Mouse (Mus musculus): ENCODE data around the gene Il12rb1. TPM values are rescaled to one million over a fixed set of nuclear protein-coding genes. Genes with fewer than 3 reads are reported as not detected.
A peak's percentile ranks its signal among the peaks of the same experiment; 100 is the strongest.

The Il12rb1 gene
- total RNA-seq, 2 experiments from 2014 or later, result not detected

DNA sequence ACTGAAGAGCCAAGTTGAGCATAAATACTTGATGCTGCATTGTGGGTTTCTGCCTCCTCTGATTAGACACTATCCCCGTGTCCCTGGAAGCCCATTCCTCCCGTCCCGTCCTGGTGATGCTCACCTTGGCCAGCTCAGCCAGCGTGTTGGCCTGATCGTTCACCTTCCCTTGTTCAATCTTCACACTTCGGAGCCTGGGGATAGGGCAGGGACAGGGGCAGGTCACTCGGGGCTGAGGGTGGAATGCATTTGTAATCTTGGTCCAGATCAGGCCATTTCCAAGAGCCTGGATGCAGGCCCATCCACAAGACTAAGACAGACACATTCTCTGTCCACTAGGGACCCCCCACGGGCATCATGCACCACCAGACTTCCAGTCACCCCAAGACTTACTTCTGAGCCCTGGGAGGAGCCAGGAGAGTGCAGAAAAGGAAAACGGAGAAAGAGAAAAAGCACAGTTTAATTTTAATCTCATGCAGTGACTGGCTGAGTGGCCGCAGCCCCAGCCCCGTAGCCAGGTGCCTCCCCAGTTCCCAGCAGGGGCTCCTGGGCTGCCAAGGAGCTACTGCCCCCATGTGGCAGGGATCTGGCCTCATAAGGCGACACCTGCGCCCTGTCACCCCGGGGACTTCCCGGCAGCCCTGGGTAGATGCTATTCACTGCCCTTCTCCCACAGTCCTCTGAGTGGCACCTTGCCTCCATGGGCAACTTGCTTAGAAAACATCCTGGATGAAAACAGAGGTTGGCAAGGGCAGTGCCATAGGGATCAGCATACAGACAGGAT is 38.3 kb downstream of the Il12rb1 start:
- no peak for DNase-seq (ENCODE audit: low spot score in 2 of 2)

DNA sequence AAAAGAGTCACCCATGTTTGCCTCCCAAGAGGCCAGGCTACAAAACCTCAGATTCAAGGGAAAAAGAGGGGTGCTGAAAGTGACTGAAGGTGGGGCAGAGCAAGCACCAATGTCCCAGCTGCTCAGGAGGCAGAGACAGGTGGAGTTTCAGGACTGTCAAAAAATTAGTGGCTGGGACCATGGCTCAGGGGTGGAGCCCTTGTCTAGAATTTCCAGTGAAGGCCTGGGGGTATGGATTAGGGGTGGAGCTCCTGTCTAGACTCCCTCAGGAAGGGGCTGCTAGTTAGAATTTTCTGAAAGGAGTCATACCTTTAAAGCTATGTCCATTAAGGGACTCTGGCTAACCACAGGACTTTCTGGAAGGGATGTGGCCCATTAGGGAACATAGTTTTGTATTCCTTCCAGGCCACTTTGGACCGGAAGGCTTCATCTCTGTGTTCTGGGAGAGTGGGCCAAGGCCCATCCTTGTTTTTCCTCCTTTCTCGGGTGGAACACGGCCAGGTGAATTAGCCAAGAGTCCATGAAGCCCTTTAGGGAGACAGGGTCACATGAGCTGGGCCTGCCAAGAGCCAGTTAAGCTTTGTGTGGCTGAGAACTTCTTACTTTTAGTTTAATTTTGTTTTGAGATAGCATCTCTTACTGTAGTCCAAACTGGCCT is 41.2 kb downstream of the Il12rb1 start:
- no peak for DNase-seq (ENCODE audit: low spot score in 2 of 2)

DNA sequence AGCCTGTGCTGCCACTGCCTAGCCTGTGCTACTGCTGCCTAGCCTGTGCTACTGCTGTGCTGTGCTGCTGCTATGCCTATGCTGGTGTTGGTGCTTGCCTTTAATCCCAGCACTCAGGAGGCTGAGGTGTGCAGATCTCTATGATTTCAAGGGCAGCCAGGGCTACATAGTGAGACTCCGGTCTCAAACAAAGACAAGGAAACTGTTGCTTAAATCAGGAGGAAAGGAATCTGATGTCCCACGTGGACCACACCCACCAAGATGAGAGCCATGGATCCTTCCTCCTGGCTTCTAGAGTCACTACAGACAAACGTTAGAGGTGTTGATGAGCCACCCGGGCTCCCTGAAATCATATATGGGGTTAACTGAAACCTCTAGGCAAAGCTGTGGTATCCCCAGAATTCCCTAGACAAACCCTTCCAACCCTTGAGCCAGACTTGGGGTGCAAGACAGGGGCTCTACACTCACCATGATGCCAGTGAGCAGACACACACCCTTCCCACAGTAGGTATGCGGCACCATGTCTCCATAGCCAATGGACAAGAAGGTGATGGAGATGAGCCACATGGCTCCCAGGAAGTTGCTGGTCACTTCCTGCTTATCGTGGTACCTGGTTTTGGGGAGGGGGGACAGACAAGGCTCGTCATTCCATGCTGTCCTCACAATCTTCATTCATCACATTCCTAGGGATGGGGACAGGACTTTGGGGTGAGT is 42.0 kb downstream of the Il12rb1 start:
- no peak for DNase-seq (ENCODE audit: low spot score in 2 of 2)

DNA sequence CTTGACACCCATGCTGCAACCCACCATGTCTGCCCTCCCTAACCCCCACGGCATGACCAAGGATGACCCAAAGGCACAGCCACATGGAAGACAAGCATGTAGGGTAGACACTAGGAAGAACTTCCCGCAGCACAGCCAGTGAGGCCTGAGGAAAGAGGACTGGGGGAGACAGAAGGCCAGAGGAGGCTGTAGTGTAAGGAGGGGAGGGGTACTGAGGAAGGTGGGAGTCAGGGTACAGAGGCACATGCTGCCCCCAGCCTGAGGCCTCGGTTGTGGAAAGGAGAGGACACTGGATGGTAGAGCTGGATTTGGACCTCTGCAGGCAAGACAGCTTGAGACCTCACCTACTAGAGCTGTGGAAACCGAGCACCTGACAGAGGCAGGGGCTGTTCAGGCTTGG is 42.7 kb downstream of the Il12rb1 start:
- DNase-seq (ENCODE audit: low spot score in 2 of 2), result no peak

DNA sequence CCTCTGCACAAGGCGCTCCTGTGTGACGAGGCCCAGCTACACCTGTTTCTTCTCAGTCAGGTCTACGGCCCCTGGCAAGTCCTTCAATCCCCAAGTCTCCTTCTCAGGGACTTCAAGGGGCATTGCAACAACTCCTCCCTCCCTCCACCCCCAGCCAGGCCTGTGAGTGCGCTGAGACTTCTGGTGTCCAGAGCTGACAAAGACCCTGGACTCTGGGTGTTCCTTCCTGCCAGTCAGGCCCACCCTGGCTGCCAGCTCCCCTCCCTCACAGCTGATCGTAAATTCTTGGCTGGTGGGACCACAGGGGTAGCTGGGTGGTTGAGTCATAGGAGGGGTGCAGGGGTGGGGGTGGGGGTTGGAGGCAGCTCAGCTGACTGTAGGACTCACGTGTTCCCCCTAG is 43.6 kb downstream of the Il12rb1 start:
- DNase-seq (ENCODE audit: low spot score in 2 of 2), result no peak

DNA sequence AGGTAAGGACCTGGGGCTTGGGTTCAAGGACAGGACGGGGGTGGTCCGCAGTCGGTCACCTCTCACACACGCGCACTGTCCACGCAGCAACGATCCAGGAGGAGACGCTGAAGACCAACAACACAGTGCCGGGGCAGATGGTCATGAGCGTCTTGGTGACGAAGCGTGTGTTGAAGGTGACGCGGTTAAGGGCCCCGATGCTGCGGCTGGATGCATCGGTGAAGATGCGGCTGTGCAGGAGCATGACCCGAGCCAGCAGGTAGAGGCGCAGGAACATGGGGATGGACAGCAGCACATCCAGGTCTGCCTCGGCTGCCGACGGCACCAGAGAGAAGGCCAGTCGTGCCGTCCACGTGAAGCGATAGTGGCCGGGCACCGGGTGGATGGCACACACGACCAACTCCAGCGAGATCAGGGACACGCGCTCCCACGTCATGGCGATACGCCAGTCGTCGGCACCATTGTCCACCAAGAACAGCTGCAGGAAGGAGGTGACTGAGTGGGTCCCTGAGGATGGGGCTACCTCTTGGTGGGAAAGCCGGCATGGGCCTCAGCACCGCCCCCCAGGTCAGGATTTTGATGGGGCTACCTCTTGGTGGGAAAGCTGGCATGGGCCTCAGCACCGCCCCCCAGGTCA is 44.5 kb downstream of the Il12rb1 start:
- no peak for DNase-seq (ENCODE audit: low spot score in 2 of 2)

DNA sequence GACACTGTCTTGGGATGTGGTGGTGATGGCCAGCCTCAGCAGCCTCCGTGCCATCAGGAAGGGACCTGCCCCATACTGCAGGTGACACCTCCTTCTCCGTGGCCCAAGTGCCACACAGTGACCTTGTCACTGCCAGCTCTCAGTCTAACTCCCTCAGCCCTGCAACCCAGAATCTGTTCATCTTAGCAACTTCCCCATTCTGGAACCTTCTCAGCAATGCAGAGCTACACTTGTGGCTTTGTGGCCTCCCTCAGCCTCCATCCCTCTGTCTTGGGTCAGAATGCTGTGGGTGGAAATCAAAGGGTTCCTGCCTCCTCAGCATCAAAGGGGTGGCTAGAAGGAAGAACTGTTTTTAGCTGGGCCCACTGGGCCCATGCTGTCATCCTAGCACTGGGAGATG is 45.6 kb downstream of the Il12rb1 start:
- no peak for DNase-seq (ENCODE audit: low spot score in 2 of 2)

DNA sequence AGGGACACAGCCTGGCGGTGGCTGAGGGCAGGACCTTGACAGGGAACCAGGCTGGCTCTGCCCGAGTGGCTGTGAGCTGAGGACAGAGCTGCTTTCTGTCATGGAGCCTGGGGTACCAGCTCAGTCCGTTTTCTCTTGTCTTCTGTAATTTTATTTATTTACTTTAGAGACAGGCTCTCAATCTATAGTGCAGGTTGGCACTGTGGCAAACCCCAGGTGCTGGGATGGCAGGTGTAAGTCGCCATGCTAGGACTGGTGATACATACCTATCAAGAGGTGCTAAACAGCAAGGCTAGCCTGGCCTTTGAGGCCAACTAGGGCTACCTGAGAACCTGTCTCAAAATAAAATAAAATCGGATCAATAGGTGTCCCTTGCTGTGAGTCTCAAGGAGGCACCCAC is 47.8 kb downstream of the Il12rb1 start:
- no peak for DNase-seq (ENCODE audit: low spot score in 2 of 2)

DNA sequence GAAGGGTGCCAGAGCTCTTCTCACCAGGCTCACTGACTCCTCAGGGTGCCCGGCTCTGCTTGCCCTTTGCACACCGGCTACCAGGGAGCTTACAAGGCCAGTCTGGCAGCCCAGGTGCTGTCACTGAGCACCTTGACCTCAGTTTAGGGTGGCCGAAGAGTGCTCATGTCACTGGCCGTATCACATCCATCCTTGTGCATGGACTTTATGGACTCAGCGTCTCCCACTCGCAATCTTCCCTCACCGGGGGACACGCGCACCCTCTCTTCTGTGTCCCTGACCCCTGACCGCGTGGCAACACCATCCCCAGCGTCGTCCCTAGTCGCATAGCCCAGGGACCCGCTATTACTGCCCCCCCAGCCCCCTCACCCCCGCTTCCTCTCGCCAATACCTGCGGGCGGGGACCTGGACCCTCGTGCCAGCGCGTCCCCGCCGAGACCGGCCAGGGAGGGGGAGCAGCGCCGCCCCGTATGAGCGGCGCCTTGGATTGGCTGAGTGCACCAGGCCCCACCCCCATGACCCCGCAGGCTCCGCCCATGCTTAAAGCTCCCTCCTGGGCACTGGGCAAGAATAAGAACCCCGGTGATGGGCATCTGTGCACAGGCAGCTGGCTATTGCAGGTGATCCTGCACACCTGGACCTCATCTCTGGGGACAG is 48.4 kb downstream of the Il12rb1 start:
- peak in 1 of 2 experiments; percentile 64 for DNase-seq (ENCODE audit: low spot score in 2 of 2)

DNA sequence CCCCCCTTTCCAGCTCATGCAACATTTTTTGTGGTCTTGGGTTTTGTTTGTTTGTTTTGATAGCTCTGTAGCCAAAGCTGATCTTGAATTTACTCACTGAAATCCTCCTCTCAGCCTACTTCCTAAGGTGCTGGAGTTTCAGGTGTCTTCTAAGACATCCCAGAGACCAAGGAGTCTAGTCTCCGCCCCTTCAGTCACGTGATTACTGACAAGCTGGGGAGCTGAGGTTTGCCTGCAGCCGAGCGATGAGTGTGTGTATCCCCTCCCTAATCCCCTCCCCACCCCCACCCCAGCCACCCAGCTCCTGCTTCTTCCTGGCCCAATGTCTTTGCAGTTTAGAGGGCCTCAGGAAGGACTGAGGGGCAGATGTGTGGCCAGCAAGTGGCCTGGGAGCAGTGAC is 49.3 kb downstream of the Il12rb1 start:
- DNase-seq (ENCODE audit: low spot score in 2 of 2), result no peak

DNA sequence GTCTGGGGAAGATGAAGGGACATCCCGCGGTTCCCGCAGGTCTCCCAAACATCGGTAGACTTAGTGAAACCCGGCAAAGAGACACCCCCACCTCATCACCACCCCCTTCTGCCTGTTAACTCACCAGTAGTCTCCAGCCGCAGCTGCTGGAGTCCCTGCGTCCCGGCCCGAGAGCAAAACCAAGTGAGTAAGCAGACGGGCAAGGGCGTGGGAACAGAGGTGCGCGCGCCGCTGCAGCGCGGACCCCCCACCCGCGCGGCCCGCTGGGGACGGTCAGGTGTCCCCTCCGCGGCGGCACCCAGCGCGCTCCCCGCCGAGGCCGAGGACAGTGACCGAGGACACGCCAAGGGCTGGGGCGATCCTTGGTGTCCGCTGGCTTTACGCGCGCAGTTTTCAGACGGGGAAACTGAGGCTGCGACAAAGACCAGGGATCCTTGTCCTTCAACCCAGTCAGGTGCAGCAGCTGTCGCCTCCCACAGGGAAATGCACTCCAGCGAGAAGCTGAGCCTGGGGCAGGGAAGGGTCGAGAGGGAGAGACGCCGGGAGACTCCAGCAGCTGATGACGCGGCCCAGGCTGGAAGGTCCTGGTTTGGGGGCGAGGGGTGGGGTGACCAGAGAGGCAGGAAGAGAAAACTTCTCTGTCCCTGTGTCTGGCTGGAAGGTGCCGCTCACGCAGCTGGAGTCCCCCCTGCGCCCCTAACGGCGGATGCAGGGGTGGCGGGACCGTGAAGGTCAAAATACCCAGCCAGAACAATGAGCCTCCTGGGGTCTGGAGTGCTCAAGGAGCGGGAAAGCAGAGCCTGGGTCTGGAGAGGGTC is 54.8 kb downstream of the Il12rb1 start, which contains the start of gene Kcnn1:
Gene Kcnn1 (minus strand): TSS at position 435 of the 818 bp plus-strand sequence.
- DNase-seq (ENCODE audit: low spot score in 2 of 2), result no peak

DNA sequence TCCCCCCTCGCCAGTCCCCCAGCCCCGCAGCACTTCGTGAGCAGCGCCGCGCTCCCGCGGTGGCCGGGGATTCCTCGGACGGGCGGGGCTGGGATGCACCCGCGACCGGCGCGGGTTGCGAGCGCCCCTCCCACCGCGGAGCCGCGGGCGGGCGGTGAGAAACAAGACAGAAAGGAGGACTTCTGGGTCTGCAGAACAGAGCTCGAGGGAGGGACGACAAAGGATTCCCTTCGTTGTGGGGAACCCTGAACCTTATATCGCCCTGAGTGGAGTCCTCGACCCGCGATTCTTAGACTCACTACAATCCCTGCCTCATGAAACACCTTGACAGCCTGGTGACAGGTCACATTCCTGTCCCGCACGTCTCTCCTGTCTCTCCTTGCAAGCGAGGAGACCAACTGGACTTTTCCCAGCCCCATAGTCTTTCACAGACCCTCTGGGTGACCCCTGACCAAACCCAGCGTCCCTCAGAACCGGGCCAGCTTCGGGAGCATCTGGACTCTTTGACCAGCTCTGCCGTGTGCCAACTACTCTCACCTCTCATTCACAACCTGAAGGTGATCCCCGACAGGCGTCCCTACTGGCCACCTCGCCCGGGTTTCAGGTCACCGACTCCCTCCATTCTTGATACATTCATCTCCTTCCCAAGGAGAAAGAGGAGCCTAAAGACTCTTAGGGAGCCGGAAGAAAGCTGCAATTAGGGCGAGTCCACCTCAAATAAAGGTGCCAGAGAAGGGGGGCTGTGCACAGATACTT is 55.9 kb downstream of the Il12rb1 start:
- no peak for DNase-seq (ENCODE audit: low spot score in 2 of 2)

DNA sequence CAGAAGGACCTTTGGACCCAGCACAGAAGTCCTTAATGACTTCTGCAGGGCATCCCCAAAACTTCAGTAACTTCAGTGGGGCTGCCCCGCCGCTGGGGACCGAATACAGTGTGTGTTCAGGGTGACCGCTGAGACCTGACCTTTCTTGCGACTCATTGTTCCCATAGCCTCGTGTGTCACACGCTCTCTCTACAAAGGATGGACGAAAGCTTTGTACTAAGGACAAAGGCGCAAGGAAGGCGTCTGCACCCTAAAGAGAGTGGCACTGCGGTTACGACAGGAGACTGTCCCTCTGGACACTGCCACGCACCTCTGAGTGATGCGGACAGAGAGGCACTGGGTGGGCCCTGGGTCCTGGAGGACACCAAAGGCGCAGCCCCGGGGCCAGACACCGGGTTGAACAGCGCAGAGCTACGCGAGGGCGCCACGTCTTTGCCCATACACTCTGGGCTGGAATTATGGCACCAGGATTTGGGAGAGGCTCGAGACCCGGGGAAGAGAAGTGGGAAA is 56.5 kb downstream of the Il12rb1 start:
- no peak for DNase-seq (ENCODE audit: low spot score in 2 of 2)

DNA sequence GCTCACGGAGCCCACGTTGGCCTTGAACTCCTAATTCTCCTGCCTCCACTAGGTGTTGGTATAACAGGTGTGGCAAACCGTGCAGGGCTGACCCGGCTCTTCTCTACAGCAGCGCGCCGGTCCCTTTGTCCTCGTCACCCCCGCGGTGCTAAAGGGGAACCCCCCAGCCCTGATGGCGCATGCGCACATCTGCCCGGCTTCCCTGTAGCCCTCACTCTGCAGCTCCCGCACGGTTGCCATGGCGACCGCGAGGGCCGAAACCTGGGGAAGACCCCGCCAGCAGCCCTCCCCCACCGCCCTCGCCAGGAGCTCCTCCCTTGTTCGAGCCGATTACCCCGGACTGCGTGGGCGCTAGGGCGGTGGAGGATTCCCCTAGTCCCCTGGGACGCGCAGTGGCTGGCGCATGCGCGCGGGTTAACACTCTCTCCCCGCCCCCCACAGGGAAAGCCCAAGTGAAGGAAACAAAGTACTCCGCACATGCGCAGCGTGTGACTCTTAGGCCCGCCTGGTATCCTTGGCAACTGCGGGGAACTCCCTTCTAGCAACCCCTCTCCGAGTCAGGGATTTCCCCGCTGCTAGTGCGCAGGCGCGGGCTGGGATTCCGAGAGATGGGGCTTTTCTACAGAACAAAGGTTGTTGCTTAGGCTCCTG is 57.2 kb downstream of the Il12rb1 start:
- peak; percentile 96 to 99 for DNase-seq (ENCODE audit: low spot score in 2 of 2)

DNA sequence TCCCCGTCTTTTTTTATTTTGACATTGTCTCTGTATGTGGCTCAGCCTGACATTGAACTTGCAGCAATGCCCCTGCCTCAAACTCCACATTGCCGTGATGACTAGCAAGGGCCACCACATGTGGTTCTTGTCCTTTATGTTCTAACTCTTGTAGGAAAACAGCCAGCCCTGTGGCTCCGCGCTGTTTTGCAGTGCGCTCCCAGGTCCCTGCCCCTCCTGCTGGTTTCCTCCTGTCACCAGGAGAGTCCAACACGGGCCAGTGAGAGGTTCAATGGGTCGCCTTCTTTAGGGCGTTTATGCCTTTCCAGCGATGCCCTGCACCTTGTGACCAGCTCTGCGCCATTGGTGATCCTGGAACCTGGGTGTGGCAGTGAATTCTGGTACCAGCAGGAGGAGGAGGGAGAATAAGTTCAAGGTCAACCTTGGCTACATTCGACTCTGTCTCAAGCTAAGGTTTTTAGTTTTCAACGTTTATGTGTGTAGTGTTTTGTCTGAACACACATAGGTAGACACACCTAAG is 57.8 kb downstream of the Il12rb1 start:
- DNase-seq (ENCODE audit: low spot score in 2 of 2), result no peak

DNA sequence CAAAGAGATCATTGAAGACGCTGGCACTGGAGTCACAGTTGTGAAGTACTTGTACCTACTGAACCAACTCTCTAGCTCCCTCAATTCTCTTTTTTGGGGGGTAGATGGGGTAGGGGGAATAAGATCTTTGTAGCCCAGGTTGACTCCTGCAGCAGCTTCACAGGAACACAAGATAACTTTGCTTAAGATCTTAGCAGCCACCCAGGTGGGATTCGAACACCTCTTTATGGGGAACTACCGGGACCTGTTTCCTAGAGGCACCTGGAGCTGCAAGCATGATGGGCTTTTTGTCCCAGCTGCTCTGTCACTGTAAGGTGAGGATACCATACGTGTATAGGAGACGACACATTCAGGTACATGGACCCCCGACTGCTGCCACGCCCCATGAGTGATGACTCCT is 58.3 kb downstream of the Il12rb1 start:
- DNase-seq (ENCODE audit: low spot score in 2 of 2), result no peak

DNA sequence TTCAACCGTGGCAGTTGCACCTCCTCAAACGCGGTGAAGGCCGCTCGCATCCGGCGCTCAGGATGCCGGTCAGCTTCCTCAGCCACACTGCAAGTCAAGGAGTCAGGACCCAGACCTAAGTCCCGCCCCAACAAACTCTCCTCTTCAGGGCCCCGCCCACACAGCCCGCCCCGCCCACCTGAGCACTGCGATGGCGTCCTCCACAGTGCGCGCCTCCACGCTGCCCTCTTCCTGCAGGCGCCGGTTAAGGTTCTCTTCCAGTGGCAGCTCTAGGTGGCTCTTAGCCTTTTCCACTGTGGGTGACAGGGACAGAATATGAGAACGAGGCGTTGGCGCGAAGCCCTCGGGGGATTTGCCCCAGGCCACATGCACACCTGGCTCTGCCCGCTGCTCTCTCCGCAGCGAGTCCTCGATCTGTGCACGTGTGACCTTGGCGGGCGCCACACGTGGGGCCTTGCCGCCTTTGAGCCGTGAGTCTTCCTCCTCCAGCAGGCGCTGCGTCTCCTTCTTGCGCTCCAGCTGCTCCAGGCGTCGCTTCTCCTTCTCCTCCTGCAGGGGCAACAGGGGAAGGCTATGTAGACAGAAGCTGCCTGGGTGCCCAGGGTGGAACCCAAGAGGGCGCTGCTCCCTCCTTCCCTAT is 60.4 kb downstream of the Il12rb1 start:
- no peak for DNase-seq (ENCODE audit: low spot score in 2 of 2)

DNA sequence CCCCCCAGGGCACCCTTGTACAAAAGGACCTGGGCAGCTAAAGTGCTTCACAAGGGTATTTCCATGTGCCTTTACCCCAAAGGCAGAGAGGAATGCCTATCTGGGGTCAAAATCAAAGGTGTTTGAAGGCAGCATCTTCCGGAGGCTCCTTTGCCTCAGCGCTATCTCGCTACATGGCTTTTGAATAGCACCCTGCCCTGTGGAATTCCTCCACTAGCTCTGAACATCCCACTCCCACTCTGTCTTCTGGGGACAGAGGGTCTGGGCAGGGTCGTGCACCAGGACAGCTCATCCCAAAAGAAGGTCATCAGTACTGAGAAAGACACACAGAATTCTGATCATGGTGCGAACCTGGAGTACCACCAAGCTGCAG is 60.9 kb downstream of the Il12rb1 start:
- no peak for DNase-seq (ENCODE audit: low spot score in 2 of 2)

All from gastrocnemius, postnatal 4 days (tissue).